Mouse (Mus musculus): ENCODE results near the gene Tenm4.
"Not testable (repeated sequence)": the region's sequence is repeated elsewhere in the genome, so short reads cannot be mapped to it uniquely, and the experiment has no call there.

The Tenm4 gene

GRCm38 (mm10) chr7:96575202-96575650 is 404.2 kb downstream of the Tenm4 start:
- no peak for DNase-seq (ENCODE audit: low spot score)

DNA sequence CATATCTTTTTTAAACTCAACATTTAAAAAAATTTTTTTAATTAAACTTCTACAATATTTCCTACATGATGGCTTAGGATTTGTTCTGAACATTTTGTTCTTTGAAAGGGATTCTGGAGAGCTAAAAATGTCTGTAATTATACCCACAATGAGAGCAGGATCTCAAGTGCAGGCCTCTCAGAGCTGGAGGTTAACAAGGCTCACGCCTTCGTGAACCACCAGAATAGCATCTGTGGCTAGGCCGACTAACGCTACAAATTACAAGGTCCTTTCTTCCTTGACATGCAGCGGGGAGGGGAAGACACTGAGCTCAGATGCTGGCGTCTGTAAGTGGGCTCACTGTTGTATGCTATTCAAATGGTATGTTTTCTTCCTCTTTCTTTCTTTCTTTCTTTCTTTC is 411.7 kb downstream of the Tenm4 start:
- no peak for DNase-seq (ENCODE audit: low spot score)

DNA sequence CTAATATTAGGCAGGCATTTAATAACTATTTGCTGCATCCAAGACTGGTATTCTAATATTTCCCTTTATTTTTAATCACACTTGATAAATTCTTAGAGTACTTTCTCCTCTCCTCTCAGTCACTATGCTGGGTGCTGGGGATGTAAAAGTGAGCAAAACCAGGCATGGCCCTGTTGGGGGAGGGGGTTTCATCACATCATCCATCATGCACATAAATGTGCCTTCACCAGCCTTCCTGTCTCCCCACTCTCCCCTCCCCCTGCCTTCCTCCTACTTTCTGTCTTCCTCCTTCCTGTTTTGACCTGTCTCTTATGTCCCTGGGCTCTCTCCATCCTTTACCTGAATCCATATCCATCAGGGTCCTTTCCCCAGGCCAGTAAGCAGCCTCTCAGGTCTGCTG is 416.4 kb downstream of the Tenm4 start:
- DNase-seq (ENCODE audit: low spot score), result no peak

DNA sequence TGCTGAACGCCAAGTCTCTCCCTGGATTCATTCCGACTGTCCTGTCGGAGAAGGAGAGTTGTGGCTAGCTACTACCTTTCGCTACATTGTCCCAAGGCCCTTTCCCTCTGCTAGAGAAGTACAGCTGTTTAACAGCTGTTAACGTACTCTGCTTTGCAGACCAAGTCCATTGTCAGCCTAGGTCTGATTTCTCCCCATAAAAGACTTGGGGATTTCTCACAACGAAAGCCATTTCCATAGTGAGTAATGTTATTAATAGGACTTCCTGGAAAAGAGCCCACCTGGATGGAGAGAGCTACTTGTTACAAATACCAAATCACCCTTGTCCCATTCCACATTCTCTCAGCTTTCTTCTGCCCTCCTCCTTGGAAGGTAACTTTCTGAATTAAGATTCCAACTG is 417.5 kb downstream of the Tenm4 start:
- DNase-seq (ENCODE audit: low spot score), result no peak

GRCm38 (mm10) chr7:96595535-96596295 is 424.7 kb downstream of the Tenm4 start:
- DNase-seq (ENCODE audit: low spot score), result no peak

- DNase-seq (ENCODE audit: low spot score), result no peak
Measured at GRCm38 (mm10) chr7:96596402-96597195, 425.6 kb downstream of the Tenm4 start.

DNA sequence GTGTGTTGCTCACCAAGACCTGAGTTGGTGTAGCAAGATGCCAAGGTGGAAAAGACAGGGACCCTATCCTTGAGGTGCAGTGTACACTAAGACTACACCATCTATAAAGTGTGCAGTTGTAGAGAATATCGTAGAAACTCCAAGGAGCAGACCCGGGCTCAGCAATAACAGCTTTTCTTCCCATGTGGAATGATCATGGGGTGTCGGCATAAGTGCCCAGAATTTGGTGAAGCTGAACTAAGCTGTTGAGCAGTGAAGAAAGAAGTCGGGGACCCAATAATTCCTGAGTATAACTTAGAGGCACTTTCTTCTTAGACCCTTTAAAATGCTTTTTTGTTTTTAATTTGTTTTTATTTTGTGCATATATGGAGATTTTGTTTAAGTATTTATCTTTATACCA is 426.8 kb downstream of the Tenm4 start:
- DNase-seq (ENCODE audit: low spot score), result no peak

- no peak for DNase-seq (ENCODE audit: low spot score)
Measured at GRCm38 (mm10) chr7:96599081-96599480, 428.0 kb downstream of the Tenm4 start.

DNA sequence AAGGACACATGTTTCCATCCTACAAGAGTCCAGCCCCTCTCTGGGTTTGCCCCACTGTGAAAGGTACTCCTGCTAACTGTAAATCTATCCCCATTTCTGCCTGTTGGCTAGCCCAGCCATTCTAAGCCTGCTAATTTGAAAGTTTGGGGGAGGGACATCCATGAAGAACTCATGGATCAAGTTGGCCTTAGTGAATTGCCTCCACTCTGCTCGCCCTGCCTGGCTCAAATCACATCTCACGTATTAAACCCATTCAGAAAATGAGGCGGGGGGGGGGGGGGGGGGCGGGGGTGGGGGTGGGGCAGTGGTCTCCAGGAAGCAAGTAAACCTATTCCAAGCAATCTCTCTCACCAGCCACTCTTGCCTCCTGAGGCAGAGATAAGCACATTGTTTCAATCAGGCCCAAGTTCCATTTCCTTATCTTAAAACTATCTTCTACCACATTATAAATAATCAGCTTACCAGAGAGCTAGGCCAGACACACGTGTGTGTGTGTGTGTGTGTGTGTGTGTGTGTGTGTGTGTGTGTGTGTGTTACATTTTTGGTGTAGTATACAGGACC is 429.4 kb downstream of the Tenm4 start:
- no peak for DNase-seq (ENCODE audit: low spot score)

- no peak for DNase-seq (ENCODE audit: low spot score)
Measured at GRCm38 (mm10) chr7:96604091-96604745, 433.2 kb downstream of the Tenm4 start.

- DNase-seq (ENCODE audit: low spot score), result no peak
Measured at GRCm38 (mm10) chr7:96605316-96605715, 434.3 kb downstream of the Tenm4 start.

DNA sequence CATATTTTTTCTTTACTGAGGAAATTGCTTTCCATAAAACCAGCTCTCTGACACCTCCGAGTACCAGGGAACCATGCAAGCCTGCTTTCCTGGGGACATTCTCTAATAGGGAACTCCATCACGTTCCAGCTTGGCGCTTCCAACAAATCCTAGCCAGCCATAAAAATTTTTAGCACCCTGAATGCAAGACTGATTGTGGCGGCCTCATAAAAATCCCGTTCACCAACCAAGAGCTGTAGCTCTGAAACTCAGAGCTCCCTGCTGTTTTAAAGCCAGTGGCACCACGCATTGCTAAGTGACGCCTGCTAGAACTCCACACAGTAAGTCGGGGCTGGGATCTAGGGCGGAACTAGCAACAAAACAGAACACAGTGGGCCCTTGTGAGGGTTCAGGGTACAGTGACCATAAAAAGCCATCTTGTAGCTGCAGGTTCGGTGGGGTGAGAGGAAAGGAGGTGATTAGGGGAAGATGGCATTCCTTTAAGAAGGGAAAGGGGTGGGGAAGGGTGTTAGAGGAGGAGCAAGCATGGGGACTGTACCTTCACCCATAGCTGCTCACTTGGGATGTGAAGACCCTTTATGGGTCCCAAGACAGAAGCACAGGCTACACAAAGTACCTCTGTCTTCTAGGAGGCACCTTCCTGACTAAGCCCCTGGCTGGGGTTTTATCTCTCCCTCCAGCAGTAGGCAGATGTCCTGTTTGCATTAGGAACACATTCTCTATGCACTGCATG is 439.0 kb downstream of the Tenm4 start:
- DNase-seq (ENCODE audit: low spot score), result no peak

GRCm38 (mm10) chr7:96617371-96617770 is 446.3 kb downstream of the Tenm4 start:
- DNase-seq (ENCODE audit: low spot score), result no peak

GRCm38 (mm10) chr7:96619930-96620472 is 449.0 kb downstream of the Tenm4 start:
- DNase-seq (ENCODE audit: low spot score), result no peak

- DNase-seq (ENCODE audit: low spot score), result no peak
Measured at GRCm38 (mm10) chr7:96626338-96626737, 455.3 kb downstream of the Tenm4 start.

GRCm38 (mm10) chr7:96630551-96630950 is 459.5 kb downstream of the Tenm4 start:
- DNase-seq (ENCODE audit: low spot score), result not testable (repeated sequence)

DNA sequence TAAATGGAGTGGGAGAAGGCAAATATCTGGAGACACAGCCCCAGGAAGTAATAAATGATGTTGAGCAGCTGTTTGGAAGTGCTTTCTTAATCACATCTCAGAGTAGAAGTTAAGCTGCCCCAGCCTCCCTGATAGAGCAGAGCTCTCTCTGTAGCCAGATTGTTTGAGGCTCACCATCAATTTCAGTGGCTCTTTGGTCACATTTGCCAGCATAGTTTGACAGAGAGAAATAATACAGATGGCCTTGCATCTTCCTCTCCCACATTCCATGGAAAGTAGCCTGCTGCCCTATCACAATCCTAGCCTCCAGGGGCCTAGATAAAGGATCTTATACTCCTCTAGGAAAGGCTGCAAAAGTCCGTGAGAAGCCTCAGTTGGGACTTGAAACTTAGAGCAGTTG is 462.0 kb downstream of the Tenm4 start:
- no peak for DNase-seq (ENCODE audit: low spot score)

DNA sequence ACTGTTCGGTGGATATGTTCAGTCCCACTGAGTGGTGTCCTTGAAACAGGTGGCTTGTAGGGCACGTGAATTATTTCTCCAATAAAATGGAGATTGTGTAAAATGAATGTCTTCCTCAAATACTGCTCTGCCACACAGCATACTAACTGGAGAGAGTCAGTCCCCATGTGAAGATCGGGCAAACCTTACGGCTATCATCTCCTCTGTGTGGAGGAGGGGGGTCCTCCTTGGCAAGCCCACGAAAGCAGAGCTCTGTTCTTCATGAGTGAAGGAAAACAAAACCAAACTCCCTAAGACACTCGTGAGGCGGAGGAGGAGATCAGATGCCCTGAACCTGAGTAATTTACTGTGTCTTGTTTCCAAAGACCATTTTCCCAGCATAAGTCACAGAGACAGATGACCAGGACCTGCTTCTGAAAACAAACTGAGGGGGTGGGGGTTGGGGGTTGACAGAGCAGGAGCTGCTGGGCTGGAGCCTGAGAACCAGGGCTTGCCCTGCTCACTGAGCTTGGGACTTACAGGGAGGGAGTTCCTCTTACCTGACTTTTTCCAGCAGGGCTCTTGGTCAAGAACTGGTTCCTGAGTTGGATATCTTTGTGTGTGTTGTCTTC is 464.9 kb downstream of the Tenm4 start:
- DNase-seq (ENCODE audit: low spot score), result no peak

DNA sequence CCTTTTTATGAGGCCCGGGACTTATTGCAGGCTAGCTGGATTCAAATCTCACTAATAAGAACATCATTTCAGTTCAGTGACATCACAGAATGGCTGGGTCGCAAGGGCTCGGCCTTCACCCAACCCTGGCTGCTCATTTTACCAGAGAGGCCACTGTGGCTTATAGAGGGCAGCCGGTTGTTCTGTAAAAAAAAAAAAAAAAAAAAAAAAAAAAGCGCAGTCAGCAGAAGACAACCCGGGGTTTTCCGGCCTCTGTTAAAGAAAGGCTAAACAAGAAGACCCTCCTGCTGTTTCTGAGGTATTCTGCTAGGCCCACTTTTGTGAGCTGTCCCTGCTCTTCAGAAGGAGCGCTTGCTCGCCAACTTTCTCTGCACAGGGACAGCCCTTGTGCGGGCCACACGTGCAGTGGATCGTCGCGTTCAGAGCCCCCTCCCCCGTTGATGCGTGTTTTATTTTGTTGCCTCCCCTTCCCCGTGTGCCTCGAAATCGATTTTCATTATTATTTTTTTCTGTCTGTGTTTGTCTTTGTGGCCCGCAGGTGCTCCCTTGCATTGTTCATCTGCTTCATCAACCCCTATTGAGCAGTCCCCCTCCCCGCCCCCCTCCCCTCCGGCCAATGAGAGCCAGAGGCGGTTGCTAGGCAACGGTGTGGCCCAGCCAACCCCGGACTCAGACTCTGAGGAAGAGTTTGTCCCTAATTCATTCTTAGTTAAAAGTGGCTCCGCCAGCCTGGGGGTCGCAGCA is 472.6 kb downstream of the Tenm4 start:
- DNase-seq (ENCODE audit: low spot score), result no peak

DNA sequence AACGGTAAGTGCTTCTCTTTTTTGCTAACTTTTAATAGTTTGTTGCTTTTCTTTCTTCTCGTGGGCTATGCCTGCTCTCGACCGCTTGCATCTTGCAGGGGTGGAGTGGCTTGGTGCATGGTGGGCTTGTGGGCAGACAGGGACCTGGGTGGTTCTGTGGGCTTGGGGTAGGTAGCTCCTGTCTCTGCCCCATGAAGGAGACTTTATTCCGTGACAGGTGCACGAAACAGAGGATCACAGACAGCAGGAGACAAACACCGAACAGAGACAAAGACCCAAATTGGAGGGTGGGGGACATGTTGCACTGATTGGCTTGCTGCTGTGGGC is 473.1 kb downstream of the Tenm4 start:
- no peak for DNase-seq (ENCODE audit: low spot score)

DNA sequence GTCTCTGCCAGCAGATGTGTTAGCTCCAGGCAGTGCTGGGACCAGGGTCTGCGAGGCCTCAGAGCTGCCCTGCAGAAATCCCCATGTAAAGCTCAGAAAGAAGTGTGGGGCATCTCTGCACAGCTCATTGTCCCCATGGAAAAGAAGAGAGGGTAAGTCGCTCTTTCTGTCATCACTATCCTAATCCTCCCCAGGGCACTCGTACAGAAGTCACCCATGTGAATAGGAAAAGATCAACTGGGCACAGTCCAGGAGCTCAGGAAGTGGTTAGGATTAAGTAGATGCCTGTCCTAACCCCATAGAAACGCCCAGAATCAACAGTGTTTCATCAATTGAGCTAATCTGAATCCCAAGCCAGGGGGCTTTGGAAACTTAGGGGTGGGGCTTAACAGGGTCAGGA is 476.6 kb downstream of the Tenm4 start:
- DNase-seq (ENCODE audit: low spot score), result no peak
